Mouse (Mus musculus) kidney, embryonic 14.5 days (tissue): ENCODE data around the gene Gnai1. TPM values are rescaled to one million over a fixed set of nuclear protein-coding genes. Genes with fewer than 3 reads are reported as not detected.

Experiments used
- ATAC-seq: fragments of 200-750 bp; cut with Nextera tagmentation; 2 replicates; pipeline ENCODE4 v1.8.0; 2017; ENCODE audit warnings: moderate number of reproducible peaks, mild to moderate bottlenecking, moderate TSS enrichment, moderate library complexity; ENCODE audit not compliant: low FRiP score, low TSS enrichment
- H3K27ac ChIP-seq: fragments of 300-500 bp; sonication (generic); 2 replicates; pipeline ENCODE4 v1.5.1; 2014; ENCODE audit warnings: low read depth, mild to moderate bottlenecking, low read length, moderate library complexity, mixed read lengths
- H3K27me3 ChIP-seq: fragments of 300-500 bp; sonication (generic); 2 replicates; pipeline ENCODE4 v1.6.1; 2014; ENCODE audit warnings: mild to moderate bottlenecking, low read length; ENCODE audit not compliant: control insufficient read depth, insufficient read depth
- H3K36me3 ChIP-seq: fragments of 300-500 bp; sonication (generic); 2 replicates; pipeline ENCODE4 v1.6.1; 2014; ENCODE audit warnings: low read length, mixed read lengths; ENCODE audit not compliant: control insufficient read depth, insufficient read depth
- H3K4me1 ChIP-seq: fragments of 300-500 bp; sonication (generic); 2 replicates; pipeline ENCODE4 v1.6.1; 2014; ENCODE audit warnings: low read length, mixed read lengths; ENCODE audit not compliant: control insufficient read depth, insufficient read depth
- H3K4me2 ChIP-seq: fragments of 300-500 bp; sonication (generic); replicated peaks from 2 replicates; pipeline ENCODE4 v1.6.1; 2014; ENCODE audit warnings: low read depth, mild to moderate bottlenecking, low read length
- H3K4me3 ChIP-seq: fragments of 300-500 bp; sonication (generic); 2 replicates; pipeline ENCODE4 v1.5.1; 2014; ENCODE audit warnings: mild to moderate bottlenecking, low read length
- H3K9ac ChIP-seq: fragments of 300-500 bp; sonication (generic); 2 replicates; pipeline ENCODE4 v1.6.1; 2014; ENCODE audit warnings: low read depth, mild to moderate bottlenecking, low read length, moderate library complexity
- H3K9me3 ChIP-seq: fragments of 300-500 bp; sonication (generic); 2 replicates; pipeline ENCODE4 v1.6.1; 2016; ENCODE audit warnings: low read length; ENCODE audit not compliant: control insufficient read depth
- WGBS: fragments of 180-500 bp; shearing (Covaris S2); extraction: QIAGEN DNeasy Blood & Tissue Kit; methylation state at CpG from one replicate; pipeline ENCODE4 v1.1.7; 2014; 5-methylcytosine and 5-hydroxymethylcytosine counted together
- polyA plus RNA-seq: library from polyadenylated mRNA; unstranded; fragments of >200 nt; fragmentation: Nextera tagmentation; extraction: Ambion mirVana; gene quantifications from 2 replicates; pipeline ENCODE4 v1.2.1, GENCODE M21; 2014

The Gnai1 gene
- polyA plus RNA-seq, 1 experiment from 2014 or later, result 31.9 TPM

- no peak overlapping the region for H3K27ac ChIP-seq
- H3K4me3 ChIP-seq, result no peak overlapping the region
- no peaks in the 10 kb centered on the region for H3K9me3 ChIP-seq
- 71% methylated on average over 11 of the region's 11 CpGs for WGBS
- H3K4me1 ChIP-seq, result no peaks in the 10 kb centered on the region
- no peak overlapping the region for H3K9ac ChIP-seq
- H3K4me2 ChIP-seq, result no peak overlapping the region
- no peaks in the 10 kb centered on the region; the same call in 1 of the 2 replicates for H3K36me3 ChIP-seq
- ATAC-seq, result no peak
- H3K27me3 ChIP-seq, result no peaks in the 10 kb centered on the region
Observed at GRCm38 (mm10) chr5:18273291-18274284, 86.6 kb downstream of the Gnai1 start.

GRCm38 (mm10) chr5:18250379-18251017 lies 109.7 kb downstream of the Gnai1 start:
- Histone ChIP-seq H3K27ac (no peak overlapping the region), H3K36me3 (no peaks in the 10 kb centered on the region), H3K27me3 (no peaks in the 10 kb centered on the region), H3K4me1 (no peaks in the 10 kb centered on the region), H3K9me3 (0 out of 2 replicates have a peak, but pooled peaks cover 3% of the 10 kb centered on the region), H3K4me2 (no peak overlapping the region), H3K4me3 (no peak overlapping the region), H3K9ac (no peak overlapping the region)
- ATAC-seq, result no peak
- WGBS, result 79% methylated on average over 5 of the region's 5 CpGs

GRCm38 (mm10) chr5:18249132-18249531 lies 111.0 kb downstream of the Gnai1 start:
- no peaks in the 10 kb centered on the region for H3K27me3 ChIP-seq
- no peak overlapping the region for H3K27ac ChIP-seq
- 0 out of 2 replicates have a peak, but pooled peaks cover 3% of the 10 kb centered on the region for H3K9me3 ChIP-seq
- no peak overlapping the region for H3K9ac ChIP-seq
- H3K4me1 ChIP-seq, result no peaks in the 10 kb centered on the region
- no peak overlapping the region for H3K4me3 ChIP-seq
- H3K36me3 ChIP-seq, result no peaks in the 10 kb centered on the region
- H3K4me2 ChIP-seq, result no peak overlapping the region
- no peak for ATAC-seq
- 75% methylated on average over 5 of the region's 5 CpGs for WGBS

GRCm38 (mm10) chr5:18229396-18229795 lies 130.8 kb downstream of the Gnai1 start:
- Histone ChIP-seq H3K4me1 (no peaks in the 10 kb centered on the region), H3K4me2 (no peak overlapping the region), H3K27ac (no peak overlapping the region), H3K4me3 (no peak overlapping the region), H3K36me3 (no peaks in the 10 kb centered on the region), H3K9ac (no peak overlapping the region), H3K27me3 (no peaks in the 10 kb centered on the region), H3K9me3 (no peaks in the 10 kb centered on the region)
- ATAC-seq, result no peak
- WGBS, result 66% methylated on average over 1 of the region's 1 CpGs

GRCm38 (mm10) chr5:18228866-18229265 lies 131.3 kb downstream of the Gnai1 start:
- 61% methylated on average over 7 of the region's 7 CpGs for WGBS
- H3K4me3 ChIP-seq, result no peak overlapping the region
- H3K9me3 ChIP-seq, result no peaks in the 10 kb centered on the region
- no peaks in the 10 kb centered on the region for H3K4me1 ChIP-seq
- no peaks in the 10 kb centered on the region for H3K36me3 ChIP-seq
- H3K27me3 ChIP-seq, result no peaks in the 10 kb centered on the region
- H3K4me2 ChIP-seq, result no peak overlapping the region
- no peak for ATAC-seq
- no peak overlapping the region for H3K27ac ChIP-seq
- no peak overlapping the region for H3K9ac ChIP-seq

GRCm38 (mm10) chr5:18220873-18221272 lies 139.3 kb downstream of the Gnai1 start:
- ATAC-seq, result no peak
- H3K4me1 ChIP-seq, result no peaks in the 10 kb centered on the region
- no peak overlapping the region for H3K4me2 ChIP-seq
- no peak overlapping the region for H3K4me3 ChIP-seq
- no peaks in the 10 kb centered on the region for H3K27me3 ChIP-seq
- H3K9ac ChIP-seq, result no peak overlapping the region
- H3K36me3 ChIP-seq, result no peaks in the 10 kb centered on the region
- H3K9me3 ChIP-seq, result no peaks in the 10 kb centered on the region
- no peak overlapping the region for H3K27ac ChIP-seq
- 73% methylated on average over 1 of the region's 1 CpGs for WGBS

GRCm38 (mm10) chr5:18218292-18218691 lies 141.9 kb downstream of the Gnai1 start:
- ATAC-seq, result no peak
- no peaks in the 10 kb centered on the region for H3K4me1 ChIP-seq
- H3K36me3 ChIP-seq, result no peaks in the 10 kb centered on the region
- H3K9me3 ChIP-seq, result no peaks in the 10 kb centered on the region
- no peak overlapping the region for H3K4me3 ChIP-seq
- no peaks in the 10 kb centered on the region for H3K27me3 ChIP-seq
- H3K27ac ChIP-seq, result no peak overlapping the region
- no peak overlapping the region for H3K4me2 ChIP-seq
- no peak overlapping the region for H3K9ac ChIP-seq
- WGBS, result 81% methylated on average over 2 of the region's 2 CpGs

- Histone ChIP-seq H3K9me3 (no peaks in the 10 kb centered on the region), H3K27me3 (no peaks in the 10 kb centered on the region), H3K4me1 (no peaks in the 10 kb centered on the region), H3K36me3 (no peaks in the 10 kb centered on the region), H3K4me2 (no peak overlapping the region), H3K27ac (no peak overlapping the region), H3K4me3 (no peak overlapping the region), H3K9ac (no peak overlapping the region)
- no peak for ATAC-seq
Observed at GRCm38 (mm10) chr5:18217856-18218255, 142.3 kb downstream of the Gnai1 start.
